Mouse (Mus musculus): Measurements from ENCODE around the gene Hps5. TPM values are rescaled to one million over a fixed set of nuclear protein-coding genes. Genes with fewer than 3 reads are reported as not detected.

Gene Hps5
- polyA plus RNA-seq, 1 experiment from 2014 or later: 34.4 TPM

GRCm38 (mm10) chr7:46716897-46717296, 79.0 kb downstream of the Hps5 start:
- no peaks in the 10 kb centered on the region for H3K27me3 ChIP-seq
- CTCF ChIA-PET: no interaction called here
- no peak for TF ChIP-seq CTCF (IDR thresholded peaks at IDR 0.05)
- no peak for ATAC-seq
- in situ Hi-C loops (cut with MboI; ENCODE audit: low pct_unique_long_range_greater_than_20kb): loop anchor here (10.0 kb wide), 2 partner anchors 48 to 298 kb away; no protein-coding TSS in a partner anchor
- POLR2A ChIA-PET: no interaction called here
- no peak for DNase-seq (ENCODE audit: low read depth, low spot score)

- ATAC-seq (no peak), DNase-seq (ENCODE audit: low read depth, low spot score) (no peak)
- POLR2A ChIA-PET: no interaction called here
Observed at GRCm38 (mm10) chr7:46715600-46715999, 80.3 kb downstream of the Hps5 start, which contains the start of gene Saa3. Gene Saa3 (minus strand): TSS chr7:46715700.

GRCm38 (mm10) chr7:46714518-46714917, 81.3 kb downstream of the Hps5 start:
- peak; percentile 37 for ATAC-seq
- no peak for DNase-seq (ENCODE audit: low read depth, low spot score)
- CTCF ChIA-PET: interaction anchor here (0.7 to 2.5 kb wide), 13 partner anchors 9 to 203 kb away, joined by 3 to 10 read pairs (median 4); partner anchors contain the start of gene Sergef
- TF ChIP-seq CTCF (IDR thresholded peaks at IDR 0.05): peak; percentile 89
- in situ Hi-C loops (cut with MboI; ENCODE audit: low pct_unique_long_range_greater_than_20kb): loop anchor here (10.0 kb wide), 2 partner anchors 50 to 300 kb away; no protein-coding TSS in a partner anchor
- POLR2A ChIA-PET: no interaction called here
- no peaks in the 10 kb centered on the region for H3K27me3 ChIP-seq

More at GRCm38 (mm10) chr7:46715600-46715999, 80.3 kb downstream of the Hps5 start, which contains the start of gene Saa3:
- TF ChIP-seq CTCF (IDR thresholded peaks at IDR 0.05): no peak
- CTCF ChIA-PET: interaction anchor here (1.3 to 2.5 kb wide), 5 partner anchors 8 to 202 kb away, joined by 3 to 7 read pairs (median 4); partner anchors contain the start of gene Sergef
- in situ Hi-C loops (cut with MboI; ENCODE audit: low pct_unique_long_range_greater_than_20kb): loop anchor here (10.0 kb wide), 2 partner anchors 49 to 299 kb away; no protein-coding TSS in a partner anchor
- no peaks in the 10 kb centered on the region for H3K27me3 ChIP-seq

GRCm38 (mm10) chr7:46712250-46712649, 83.6 kb downstream of the Hps5 start:
- no peak for TF ChIP-seq CTCF (IDR thresholded peaks at IDR 0.05)
- in situ Hi-C loops (cut with MboI; ENCODE audit: low pct_unique_long_range_greater_than_20kb): loop anchor here (10.0 kb wide), 2 partner anchors 53 to 303 kb away; no protein-coding TSS in a partner anchor
- POLR2A ChIA-PET: no interaction called here
- DNase-seq (ENCODE audit: low read depth, low spot score) (no peak), ATAC-seq (no peak)
- CTCF ChIA-PET: interaction anchor here (0.8 to 2.1 kb wide), 3 partner anchors 59 to 140 kb away, joined by 3 to 10 read pairs (median 3); no protein-coding TSS in a partner anchor
- no peaks in the 10 kb centered on the region for H3K27me3 ChIP-seq

Other genes starting within 250 kb of the Hps5 start
- 13.4 TPM for gene Sergef, start 156.3 kb downstream of the Hps5 start, polyA plus RNA-seq (2021)
- not detected for gene Tph1, start 123.5 kb downstream of the Hps5 start, polyA plus RNA-seq (2021)
- gene Saal1, start 85.4 kb downstream of the Hps5 start, polyA plus RNA-seq (2021): 10.3 TPM
- 5.1 TPM for gene Saa3, start 80.4 kb downstream of the Hps5 start, polyA plus RNA-seq (2021)
- not detected for gene Saa4, start 63.5 kb downstream of the Hps5 start, polyA plus RNA-seq (2021)
- not detected for gene Saa1, start 53.1 kb downstream of the Hps5 start, polyA plus RNA-seq (2021)
- 0.09 TPM for gene Saa2, start 44.3 kb downstream of the Hps5 start, polyA plus RNA-seq (2021)
- gene Gtf2h1, start within 50 bp of the Hps5 start, polyA plus RNA-seq (2021): 45.2 TPM
- gene Ldha, start 45.4 kb upstream of the Hps5 start, polyA plus RNA-seq (2021): 752 TPM
- gene Ldhc, start 65.1 kb upstream of the Hps5 start, polyA plus RNA-seq (2021): not detected
- 139 TPM for gene Tsg101, start 123.9 kb upstream of the Hps5 start, polyA plus RNA-seq (2021)
- gene Uevld, start 162.5 kb upstream of the Hps5 start, polyA plus RNA-seq (2021): 14.3 TPM
- gene Gm9999, start 187.5 kb upstream of the Hps5 start, polyA plus RNA-seq (2021): not detected
- 19.6 TPM for gene Spty2d1, start 212.3 kb upstream of the Hps5 start, polyA plus RNA-seq (2021)

Data from Patski (cell line).